Mouse (Mus musculus) ES-CJ7 (cell line): ENCODE measurements around the gene Mrpl18.
"Not testable (repeated sequence)": the region's sequence is repeated elsewhere in the genome, so short reads cannot be mapped to it uniquely, and the experiment has no call there.

ENCODE experiments used
- DNase-seq: peaks from one replicate; pipeline ENCODE4 v3.0.0; 2011; ENCODE audit warnings: low read depth, low spot score

Gene Mrpl18

DNA sequence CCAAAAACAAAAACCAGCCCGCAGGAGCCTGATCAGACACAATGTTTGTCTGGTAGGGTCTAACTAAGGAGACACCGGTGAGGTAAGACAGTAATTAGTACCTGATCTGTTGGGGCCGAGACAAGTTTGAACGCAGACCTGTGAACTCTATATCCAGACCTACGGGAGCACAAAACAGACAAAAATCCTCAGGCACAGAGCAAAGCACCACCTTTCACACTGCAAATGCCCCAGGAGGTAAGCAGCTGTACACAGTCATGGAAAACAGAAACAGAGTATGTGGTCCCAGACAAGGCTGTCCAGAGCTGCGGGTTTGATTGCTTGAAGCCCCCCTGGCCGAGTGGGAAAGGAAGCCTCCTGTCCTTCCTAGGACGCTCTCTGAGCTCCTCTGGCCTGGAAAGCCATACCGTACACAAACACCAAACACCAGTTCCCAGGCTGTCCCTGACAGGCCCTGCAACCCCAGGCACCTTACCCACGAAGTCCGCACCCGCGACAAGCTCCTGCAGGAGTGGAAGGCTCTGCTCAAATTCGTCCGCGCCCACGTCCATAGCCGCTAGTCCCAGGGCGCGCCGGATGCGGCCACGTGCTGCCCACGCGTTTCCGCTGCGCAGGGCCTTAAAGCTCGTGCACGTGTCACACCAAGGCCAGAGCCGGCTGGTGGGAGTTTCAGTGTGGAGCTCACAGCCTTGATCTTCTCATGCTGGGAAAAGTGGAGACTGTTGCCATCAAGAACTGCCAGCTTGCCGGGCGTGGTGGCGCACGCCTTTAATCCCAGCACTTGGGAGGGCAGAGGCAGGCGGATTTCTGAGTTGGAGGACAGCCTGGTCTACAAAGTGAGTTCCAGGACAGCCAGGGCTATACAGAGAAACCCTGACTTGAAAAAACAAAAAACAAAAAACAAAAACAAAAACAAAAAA is 6.5 kb downstream of the Mrpl18 start, which contains the start of gene Pnldc1:
Gene Pnldc1, minus strand, starts transcription at position 870 of the 920 bp plus-strand sequence.
- DNase-seq, result peak; percentile 80

DNA sequence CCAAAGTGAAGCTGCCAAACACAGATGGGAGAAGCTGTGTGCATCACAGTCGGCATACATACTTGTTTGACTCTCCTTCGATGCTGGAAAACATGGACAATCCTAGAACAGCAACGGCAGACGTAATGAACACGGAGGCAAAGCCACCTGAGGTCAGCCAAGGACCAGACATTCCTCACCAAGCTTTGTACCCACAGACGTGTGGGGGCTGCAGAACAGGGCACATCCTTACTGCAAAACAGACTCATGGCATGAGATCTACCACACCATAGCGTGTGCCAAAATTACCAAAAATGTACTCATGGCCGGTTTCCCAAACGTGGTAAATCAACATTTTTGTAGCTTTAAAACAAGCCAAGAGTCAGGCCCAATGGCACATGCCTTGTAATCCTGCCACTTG is 9.7 kb downstream of the Mrpl18 start:
- no peak for DNase-seq

DNA sequence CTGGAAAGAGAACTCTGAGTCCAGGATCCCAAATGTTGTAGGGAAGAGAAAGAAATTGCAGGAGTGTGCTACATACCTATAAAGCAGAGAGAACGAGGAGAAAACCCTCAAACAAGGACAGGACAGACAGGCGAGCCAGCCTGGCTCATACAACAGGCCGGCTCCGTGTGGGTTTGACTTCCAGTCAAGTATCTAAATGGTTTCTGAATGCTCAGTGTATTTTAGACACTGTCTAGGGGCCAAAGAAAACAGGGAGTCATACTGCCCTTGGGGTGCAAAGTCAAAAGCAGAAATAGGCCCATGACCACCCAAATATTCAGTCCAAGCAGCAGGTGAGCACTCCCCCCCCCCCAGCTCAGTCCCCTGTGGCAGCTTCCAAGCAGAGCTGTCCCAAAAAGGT is 10.3 kb downstream of the Mrpl18 start:
- no peak for DNase-seq

DNA sequence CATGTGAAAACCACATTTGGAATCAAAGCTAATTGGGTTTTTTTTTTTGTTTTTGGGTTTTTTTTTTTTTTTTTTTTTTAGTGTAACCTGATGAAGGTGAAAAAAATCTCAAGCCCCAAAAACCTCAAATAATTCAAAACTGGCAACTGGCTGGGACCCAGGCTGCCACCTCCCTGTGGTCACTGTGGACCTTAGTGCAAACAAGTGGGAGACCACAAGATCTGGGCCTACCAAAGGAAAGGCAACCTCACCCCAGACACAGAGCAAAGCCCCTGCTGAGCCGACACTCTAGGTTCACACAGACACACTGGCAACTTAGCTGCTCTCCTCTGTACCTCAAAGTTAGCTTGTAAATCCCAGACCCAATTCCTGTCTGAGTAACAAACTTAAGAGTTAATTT is 11.8 kb downstream of the Mrpl18 start:
- no peak for DNase-seq

DNA sequence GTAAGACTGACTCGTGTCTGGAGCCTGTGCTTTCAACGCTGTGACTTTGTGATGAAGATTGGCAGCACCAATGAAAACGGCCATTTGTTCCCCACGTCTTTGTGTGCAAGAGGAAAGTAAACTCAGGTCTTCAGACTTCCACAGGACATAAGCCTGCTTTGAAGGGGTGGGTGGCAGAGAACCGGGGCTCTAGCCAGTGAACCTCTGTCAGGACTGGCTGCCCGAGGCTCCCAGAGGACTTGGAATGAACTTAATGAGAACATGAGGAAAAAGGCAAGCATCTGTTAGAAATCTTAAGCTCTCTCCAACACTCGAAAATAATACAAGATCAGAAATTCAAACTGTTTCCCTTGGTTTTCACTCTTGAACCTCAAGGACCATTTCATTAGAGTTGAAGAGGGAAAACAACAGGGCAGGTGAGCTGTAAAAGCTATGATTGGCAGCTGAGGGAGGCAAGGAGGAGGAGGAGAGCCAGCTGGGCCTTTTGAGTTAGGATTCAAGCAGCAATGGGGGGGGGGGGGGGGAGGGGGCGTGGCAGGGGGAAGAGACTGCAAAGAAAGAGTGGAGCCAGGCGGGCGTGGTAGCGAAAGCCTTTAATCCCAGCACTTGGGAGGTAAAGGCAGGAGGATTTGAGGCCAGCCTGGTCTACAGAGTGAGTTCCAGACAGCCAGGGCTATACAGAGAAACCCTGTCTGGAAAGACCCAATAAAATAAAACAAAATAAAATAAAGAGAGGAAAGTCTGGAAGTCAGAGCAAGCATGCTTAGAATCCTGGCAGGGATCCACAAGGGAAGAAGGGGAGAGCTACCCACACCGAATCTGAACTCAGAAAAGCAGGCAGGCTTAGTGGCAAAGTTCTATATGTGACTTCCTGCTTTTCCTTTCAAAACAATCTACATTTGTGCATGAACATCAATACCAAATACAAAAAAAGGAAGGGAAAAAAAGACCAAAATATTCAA is 12.5 kb downstream of the Mrpl18 start:
- DNase-seq, result no peak

DNA sequence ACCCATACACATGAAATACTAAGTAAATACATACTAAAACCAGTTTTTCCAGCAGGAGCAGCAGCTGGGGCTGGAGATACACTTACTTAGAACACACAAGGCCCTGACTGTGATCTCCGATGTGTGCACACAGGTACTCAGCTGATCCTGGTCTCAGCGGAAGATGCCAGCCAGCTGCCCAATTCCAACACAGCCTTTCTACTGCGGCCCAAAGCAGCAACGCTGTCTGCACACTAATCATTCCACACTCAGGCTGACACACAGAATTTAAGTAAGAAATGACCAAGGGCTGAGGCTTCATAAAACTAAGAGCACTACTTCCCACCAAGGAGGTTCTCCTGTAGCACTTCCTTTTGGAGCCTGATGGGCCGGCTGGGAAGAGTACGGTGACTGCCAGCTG is 13.9 kb downstream of the Mrpl18 start:
- DNase-seq, result no peak

DNA sequence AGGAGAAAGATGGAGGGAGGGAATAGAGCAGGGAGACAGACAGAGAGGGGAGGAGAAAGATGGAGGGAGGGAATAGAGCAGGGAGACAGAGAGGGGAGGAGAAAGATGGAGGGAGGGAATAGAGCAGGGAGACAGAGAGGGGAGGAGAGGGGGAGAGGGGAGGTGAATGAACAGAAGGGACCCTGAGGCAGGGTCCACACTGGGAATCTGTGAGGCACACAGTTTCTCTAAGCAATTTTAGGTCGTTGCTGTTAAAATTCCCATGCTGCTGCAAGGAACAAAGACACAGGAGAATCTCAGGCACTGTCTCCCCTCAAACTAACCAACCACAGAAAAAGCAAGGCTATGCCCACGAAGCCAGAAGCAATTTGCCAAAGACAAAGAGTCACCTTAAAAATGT is 17.5 kb downstream of the Mrpl18 start:
- not testable (repeated sequence) for DNase-seq

DNA sequence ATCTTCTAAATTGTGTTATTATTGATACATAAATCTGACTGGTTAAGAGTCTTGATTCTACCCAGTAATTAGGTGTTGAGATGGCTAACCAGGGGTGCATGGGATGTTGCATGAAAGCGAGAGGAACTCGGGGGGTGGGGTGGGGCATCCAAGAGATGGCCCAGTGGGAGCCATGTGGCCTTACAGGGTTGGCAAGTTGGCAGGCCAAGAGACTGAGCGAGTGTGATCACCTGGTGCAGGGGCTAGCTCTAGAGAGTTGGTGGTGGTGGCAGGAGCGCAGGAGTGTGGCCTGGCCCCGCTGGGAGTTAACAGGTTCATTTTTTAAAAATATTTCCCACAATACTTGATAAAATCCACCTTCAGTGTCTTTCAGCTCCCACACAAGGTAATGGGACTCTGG is 18.5 kb downstream of the Mrpl18 start:
- DNase-seq, result no peak

DNA sequence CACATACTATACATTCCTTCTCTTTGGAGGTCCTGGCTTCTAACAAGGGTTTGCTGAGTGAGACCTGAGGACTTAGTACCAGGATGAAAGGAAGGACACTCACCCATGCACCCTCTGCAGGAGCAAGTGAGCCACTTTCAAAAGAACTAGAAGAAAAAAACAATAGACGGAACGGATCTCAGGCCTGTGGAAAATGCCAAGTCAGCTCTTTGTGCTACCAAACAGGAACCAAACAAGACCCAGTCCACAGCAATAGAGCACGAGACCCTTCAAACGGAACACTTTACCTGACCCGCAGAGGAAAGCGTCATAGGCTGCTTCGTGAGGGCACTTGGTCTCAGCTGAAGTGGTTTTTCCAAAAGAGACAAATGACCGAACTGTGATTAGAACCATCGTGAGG is 24.1 kb downstream of the Mrpl18 start:
- DNase-seq, result no peak

DNA sequence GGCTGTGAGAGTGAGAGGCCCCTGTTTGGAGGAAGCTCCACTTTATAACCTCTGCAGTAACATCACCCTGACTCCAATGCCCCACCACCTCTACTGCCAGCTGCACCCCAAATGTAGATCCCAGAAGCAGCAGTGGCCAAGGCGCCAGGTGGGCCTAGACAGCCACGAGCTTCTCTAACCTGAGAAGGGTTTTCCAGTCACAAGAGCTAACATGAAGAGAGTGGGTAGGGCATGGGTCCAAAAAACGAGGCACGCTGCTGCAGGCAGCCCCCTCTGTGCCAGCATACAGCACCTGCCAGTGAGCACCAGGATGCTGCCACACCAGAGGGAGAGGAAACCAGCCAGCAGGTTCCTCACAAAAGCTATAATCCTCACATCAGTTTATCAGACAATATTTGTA is 25.1 kb downstream of the Mrpl18 start:
- DNase-seq, result no peak

DNA sequence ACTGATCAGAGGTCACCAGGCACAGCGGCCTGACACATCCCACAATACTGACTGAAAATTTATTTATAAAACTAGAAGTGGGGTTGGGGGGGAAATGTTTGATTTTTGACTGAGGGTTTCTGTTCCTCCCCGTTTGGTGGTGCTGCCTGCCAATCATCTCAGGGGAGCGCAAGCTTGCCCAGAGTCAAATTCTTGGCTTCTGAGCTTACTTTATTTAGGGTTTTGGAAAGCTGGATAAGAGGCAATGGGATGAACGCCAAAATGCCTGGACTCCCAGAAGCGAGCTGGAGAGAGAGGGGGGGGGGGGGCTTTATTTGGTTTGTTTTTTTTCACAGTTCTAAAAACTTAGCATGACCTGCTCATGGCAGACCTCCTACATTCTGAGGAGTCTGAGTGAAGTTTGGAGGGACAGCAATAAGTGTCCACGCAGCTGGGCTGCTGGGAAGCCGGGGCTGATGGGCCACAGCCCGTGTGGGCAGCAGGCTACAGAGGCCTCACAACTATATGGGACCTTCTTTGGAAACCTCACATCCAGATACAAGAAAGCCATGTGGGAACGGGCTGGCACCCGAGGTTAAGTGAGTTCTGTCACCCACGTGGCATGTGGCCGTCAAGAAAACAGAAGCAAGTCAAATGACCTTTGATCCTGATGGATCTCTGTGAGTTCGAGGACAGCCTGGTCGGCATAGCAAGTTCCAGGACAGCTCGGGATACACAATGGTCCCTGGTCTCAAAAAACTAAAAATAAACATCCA is 28.9 kb downstream of the Mrpl18 start:
- no peak for DNase-seq

DNA sequence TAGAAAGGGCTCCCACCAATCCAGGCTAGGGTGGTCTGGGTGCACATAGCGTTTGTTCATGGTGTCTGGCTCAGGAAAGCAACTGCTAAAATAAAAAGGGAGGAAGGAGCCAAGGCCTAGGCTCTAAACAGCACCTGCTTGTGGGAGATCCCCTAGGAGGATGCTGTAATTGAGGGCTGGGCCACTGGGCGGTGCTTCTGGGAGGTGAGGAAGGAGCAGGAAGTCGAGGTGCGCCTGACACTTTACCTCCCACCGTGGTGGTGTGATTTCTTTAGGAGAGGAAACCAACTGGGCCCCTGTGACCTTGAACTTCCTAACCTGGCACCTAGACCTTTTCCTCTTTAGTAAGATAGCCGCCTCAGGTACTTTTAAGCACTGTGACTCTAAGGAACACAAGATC is 29.5 kb downstream of the Mrpl18 start:
- peak; percentile 85 for DNase-seq

DNA sequence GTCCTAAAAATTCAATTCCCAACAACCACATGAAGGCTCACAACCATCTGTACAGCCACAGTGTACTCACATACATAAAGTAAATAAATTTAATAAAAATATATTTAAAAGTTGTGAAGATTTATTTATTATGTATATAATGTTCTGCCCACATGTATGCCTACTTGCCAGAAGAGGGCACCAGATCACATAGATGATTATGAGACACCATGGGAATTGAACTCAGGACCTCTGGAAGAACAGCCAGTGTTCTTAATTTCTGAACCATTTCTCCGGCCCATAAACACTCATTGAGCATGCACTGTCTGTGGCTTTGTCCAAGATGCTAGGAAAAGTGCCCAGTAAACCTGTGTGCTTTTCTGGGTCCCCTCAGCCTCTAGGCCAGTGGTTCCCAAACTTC is 34.9 kb downstream of the Mrpl18 start:
- no peak for DNase-seq

DNA sequence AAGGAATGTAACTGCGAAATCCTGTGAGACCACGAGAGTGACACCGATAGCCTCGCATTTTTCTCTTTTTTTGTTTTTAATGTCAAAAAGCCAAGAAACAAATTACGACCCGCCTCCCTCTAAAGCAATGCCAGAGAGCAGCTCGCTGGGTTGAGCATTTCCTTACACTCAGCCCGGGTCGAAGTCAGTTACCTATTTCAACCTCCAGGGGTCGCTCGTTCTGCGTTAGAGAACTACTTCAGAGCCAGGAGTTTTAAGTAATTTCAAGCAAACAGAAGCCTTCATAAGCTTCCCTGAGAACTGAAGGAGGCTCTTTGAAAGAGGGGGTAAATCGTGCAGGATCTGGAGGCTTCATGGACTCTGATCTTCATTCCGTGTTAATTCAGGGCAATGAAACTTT is 36.0 kb downstream of the Mrpl18 start:
- peak; percentile 85 for DNase-seq

DNA sequence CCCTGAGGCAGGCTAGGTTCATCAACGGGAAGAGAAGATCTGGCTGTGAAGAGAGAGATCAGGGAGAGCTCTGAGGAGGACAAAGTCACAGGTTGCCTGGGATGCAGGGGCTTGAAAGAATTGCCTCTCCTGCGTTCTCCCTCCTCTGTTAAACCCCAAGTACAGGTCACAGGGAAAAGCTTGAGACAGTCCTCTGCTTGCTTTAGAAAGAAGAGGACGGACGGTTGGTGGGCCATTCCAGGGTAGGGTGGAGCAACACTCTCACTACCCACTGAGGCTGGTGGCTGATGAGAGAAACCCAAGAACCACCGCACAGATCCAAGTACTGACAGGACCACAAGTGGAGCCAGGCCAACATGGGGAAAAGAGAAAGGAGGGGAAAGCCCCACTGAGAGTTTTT is 40.4 kb downstream of the Mrpl18 start, which contains the start of gene Mrgprh:
Gene Mrgprh, plus strand, starts transcription at position 301 of the 400 bp plus-strand sequence.
- DNase-seq, result no peak

DNA sequence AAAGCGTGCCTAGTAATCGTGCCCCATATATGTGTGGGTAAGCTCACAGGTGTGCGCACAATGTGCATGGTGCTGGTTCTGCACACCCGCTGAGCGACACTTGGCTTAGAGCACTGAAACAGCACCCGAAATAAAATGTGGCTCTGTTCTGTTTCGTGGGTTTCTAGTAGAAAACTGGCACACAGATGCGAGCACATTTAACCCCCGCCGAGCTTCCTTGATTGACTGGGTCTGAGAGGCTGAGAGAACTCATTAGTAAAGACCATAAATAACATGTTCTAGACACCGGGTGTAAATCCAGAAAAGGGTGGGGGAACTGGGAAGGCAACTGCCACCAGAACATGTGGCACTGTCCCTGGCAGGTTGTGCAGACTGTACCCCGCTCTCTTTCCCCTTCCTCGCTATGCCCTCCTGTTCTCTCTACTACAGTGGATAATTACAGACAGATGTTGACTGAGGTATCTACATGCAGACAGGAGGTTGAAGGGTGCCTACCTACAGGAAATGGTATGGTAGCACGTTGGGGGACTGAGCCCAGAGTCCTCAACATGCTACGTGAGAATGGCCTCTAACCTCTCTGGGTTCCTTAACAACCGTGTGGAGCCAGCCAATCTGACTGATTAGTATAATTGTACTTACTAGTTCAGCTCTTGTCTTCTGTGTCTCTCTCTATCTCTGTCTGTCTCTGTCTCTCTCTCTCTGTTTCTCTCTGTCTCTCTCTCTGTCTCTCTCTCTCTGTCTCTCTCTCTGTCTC is 43.7 kb downstream of the Mrpl18 start:
- DNase-seq, result no peak

DNA sequence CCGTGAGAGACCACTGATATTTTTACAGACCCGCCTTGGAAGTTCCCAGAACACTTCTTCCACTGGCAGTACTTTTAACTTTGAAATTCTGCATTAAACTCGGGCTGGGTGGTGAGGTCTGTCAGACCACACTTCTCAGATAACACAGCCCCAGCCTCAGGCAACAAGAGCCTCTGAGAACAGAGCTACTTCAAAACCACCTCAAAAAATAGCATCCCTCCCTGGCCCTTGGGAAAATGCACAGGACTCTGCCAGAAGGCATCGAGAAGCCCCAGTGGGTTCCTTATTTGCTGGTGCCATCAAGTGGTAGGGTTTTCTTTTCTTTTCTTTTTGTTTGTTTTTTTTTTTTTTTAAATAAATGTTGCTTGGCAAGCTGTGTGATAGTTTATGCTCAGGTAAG is 47.5 kb downstream of the Mrpl18 start:
- DNase-seq, result no peak

DNA sequence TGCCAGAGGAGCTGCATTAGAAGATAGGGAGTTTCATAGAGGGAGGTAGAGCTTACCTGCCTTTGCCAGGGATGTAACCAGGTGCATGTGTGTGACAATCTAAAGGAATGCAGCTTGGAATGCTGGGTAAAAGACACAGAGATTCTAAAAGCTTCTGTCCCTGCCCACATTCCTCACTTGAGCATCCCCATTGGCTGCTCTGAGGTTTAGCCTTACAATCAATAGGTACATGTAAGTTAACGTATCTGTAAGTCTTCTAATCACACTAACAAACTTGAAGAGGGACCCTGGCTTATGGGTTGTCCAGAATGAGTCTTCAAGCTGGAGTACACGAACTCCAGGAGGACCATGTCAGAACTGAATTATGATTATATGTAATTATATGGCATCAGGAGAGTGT is 48.1 kb downstream of the Mrpl18 start, which contains the start of gene Mas1:
Gene Mas1, minus strand, starts transcription at position 101 of the 400 bp plus-strand sequence.
- DNase-seq, result no peak

DNA sequence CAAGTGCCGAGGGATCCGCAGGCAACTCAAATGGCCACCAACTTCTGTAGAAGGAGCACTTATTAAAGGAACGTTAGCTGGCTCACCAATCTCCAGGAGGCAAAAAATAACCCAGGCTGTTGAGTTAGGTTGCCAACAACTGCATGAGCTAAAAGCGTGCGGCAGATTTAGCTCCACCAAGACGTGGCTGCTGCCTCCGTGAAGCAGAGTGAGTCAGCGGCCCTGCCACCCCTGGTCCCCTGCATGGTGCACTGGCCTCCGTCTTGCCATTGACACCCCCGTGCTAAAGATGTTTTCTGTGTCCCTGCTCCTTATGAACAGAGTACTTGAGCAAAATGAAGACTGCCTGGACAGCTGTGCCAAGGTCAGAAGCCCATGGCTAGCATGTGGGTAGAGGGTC is 49.3 kb downstream of the Mrpl18 start:
- no peak for DNase-seq

DNA sequence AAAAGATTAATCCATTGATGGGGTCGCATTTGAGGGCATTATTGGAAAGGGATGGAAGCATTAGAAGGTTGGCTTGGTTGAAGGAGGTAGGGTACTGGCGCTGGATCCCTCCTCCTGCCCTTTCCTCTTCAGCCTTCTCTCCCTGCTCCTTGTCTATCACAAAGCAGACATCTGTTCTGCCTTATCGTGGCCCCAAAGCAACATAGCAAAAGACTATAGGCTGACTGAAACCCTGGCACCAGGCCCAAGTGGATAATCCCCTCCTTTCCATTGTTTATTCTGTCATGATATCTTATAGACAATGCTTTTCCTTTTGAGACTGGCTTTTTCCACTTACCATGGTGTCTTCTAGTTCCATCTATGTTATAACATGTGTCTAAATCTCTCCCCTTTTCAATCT is 50.7 kb downstream of the Mrpl18 start:
- no peak for DNase-seq

DNA sequence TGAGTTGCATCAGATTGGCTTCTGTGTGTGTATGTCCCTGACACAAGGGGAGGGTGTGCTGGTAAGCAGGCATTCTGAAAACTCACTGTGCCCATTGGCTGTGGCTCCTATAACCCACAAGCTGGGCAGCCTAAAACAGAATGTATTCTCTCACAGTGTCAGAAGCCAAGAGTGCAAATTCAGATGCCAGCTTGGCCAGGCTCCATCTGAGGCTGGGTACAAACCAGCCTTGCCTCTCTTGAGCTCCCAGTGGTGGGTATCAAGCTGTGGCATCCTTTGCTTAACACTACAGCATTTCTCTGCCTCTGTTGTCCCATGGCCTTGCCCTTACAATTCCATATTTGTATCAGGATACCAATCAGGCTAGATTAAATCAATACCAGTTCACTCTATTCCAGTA is 52.0 kb downstream of the Mrpl18 start:
- DNase-seq, result no peak
